Mouse (Mus musculus) embryonic facial prominence, embryonic 12.5 days (tissue): ENCODE results near the gene Mamdc2. TPM values are rescaled to one million over a fixed set of nuclear protein-coding genes. Genes with fewer than 3 reads are reported as not detected.

Experiments used
- ATAC-seq: fragments of 200-750 bp; cut with Nextera tagmentation; 2 replicates; pipeline ENCODE4 v1.8.0; 2017; ENCODE audit not compliant: insufficient number of reproducible peaks, insufficient read depth, low FRiP score, low TSS enrichment
- H3K27ac ChIP-seq: fragments of 300-500 bp; sonication (generic); 2 replicates; pipeline ENCODE4 v1.5.1; 2016; ENCODE audit warnings: mild to moderate bottlenecking
- H3K27me3 ChIP-seq: fragments of 300-500 bp; sonication (generic); 2 replicates; pipeline ENCODE4 v1.6.1; 2016; ENCODE audit warnings: mild to moderate bottlenecking, moderate library complexity
- H3K36me3 ChIP-seq: fragments of 300-500 bp; sonication (generic); 2 replicates; pipeline ENCODE4 v1.6.1; 2016; ENCODE audit warnings: mild to moderate bottlenecking
- H3K4me1 ChIP-seq: fragments of 300-500 bp; sonication (generic); 2 replicates; pipeline ENCODE4 v1.6.1; 2016
- H3K4me2 ChIP-seq: fragments of 300-500 bp; sonication (generic); replicated peaks from 2 replicates; pipeline ENCODE4 v1.6.1; 2016; ENCODE audit warnings: mild to moderate bottlenecking, moderate library complexity
- H3K4me3 ChIP-seq: fragments of 300-500 bp; sonication (generic); 2 replicates; pipeline ENCODE4 v1.5.1; 2016; ENCODE audit warnings: mild to moderate bottlenecking
- H3K9ac ChIP-seq: fragments of 300-500 bp; sonication (generic); 2 replicates; pipeline ENCODE4 v1.6.1; 2016; ENCODE audit warnings: mild to moderate bottlenecking, moderate library complexity
- H3K9me3 ChIP-seq: fragments of 300-500 bp; sonication (generic); 2 replicates; pipeline ENCODE4 v1.6.1; 2016; ENCODE audit warnings: mild to moderate bottlenecking, moderate library complexity
- WGBS: fragments of 180-500 bp; shearing (Covaris S2); methylation state at CpG from one replicate; pipeline ENCODE4 v1.1.7; 2016; 5-methylcytosine and 5-hydroxymethylcytosine counted together
- polyA plus RNA-seq: library from polyadenylated mRNA; unstranded; fragments of >200 nt; fragmentation: Nextera tagmentation; extraction: Ambion mirVana; gene quantifications from 2 replicates; pipeline ENCODE4 v1.2.1, GENCODE M21; 2016

Gene Mamdc2
- polyA plus RNA-seq, 1 experiment from 2014 or later, result 1.2 TPM

DNA sequence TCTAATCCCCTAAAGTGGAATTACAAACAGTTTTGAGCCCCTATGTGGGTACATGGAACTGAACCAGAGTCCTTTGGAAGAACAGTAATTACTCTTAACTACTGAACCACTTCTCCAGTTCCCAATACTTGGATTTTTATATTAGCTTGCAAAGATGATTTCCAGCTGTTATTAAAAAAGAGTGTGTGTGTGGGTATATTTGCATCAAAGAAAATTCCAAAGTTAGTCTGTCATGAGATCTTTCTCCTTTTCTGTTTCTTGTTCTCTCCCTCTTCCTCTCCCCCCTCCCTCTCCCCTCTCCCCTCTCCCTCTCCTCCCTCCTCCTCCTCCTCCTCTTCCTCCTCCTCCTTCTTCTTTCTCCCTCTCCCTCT, 31.3 kb upstream of the Mamdc2 start:
- Histone ChIP-seq H3K9ac (no peak overlapping the region), H3K27me3 (no peaks in the 10 kb centered on the region), H3K4me2 (no peak overlapping the region), H3K27ac (no peak overlapping the region), H3K36me3 (no peaks in the 10 kb centered on the region), H3K4me3 (no peak overlapping the region), H3K4me1 (no peaks in the 10 kb centered on the region), H3K9me3 (no peaks in the 10 kb centered on the region)
- ATAC-seq, result no peak

DNA sequence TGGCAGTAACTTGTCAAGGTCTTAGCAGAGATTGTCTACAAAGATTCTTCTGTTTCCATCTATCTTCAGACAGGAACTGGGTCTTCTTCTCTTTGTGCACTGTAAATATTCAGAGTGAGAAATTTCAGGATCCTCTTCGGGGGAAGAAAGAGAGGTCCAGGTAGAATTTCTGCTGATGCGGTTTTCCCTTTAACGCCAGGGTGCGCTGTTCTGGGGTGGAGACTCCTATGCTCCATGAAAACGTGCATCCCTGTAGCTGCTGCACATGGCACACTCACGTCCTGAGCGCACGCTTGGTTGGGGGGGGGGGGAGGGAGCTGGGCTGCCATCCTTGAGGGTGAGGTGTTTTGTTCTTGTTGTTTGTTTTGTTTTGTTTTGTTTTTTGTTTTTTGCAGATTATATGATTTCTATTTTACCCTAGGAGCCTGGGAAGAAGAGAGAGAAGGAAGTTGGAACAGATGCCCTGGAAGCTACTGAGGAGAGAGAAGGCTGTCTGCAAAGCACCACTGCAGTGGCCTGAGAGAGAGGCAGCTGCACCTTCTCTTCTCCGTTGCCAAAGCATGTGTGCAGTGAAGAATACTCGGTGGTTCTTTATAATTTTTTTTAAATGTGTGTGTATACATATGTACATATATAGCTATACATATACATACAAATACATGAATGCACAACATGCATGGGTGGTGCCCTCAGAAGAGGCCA, 30.8 kb upstream of the Mamdc2 start:
- Histone ChIP-seq H3K4me2 (no peak overlapping the region), H3K4me3 (no peak overlapping the region)
- WGBS, result 10% methylated on average over 10 of the region's 10 CpGs

DNA sequence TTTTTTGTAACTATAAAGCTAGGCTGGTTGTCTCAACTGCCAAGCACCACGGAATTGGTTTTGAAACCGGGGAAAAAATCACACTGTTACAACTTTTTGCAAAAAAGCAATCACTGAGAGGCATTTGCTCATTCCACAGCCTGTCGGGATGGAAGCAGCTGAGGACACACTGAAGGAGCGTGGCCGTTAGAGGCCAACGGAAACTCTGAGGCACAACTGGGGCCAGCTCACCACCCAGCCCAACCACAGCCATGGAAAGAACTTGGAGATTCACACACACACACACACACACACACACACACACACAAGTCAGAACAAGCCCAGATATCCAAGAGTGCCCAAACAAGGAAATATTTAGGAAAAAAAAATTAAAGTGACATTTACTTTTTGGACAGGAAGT, 29.6 kb upstream of the Mamdc2 start:
- no peak overlapping the region for H3K4me2 ChIP-seq
- ATAC-seq, result no peak
- H3K9ac ChIP-seq, result no peak overlapping the region
- H3K4me1 ChIP-seq, result no peaks in the 10 kb centered on the region
- H3K4me3 ChIP-seq, result no peak overlapping the region
- no peaks in the 10 kb centered on the region for H3K27me3 ChIP-seq
- no peaks in the 10 kb centered on the region for H3K9me3 ChIP-seq
- H3K27ac ChIP-seq, result no peak overlapping the region
- WGBS, result 70% methylated on average over 6 of the region's 6 CpGs
- no peaks in the 10 kb centered on the region for H3K36me3 ChIP-seq

More for the DNA sequence above, 30.8 kb upstream of the Mamdc2 start:
- no peaks in the 10 kb centered on the region for H3K4me1 ChIP-seq
- H3K27ac ChIP-seq, result no peak overlapping the region
- no peaks in the 10 kb centered on the region for H3K27me3 ChIP-seq
- ATAC-seq, result no peak
- H3K36me3 ChIP-seq, result no peaks in the 10 kb centered on the region
- H3K9me3 ChIP-seq, result no peaks in the 10 kb centered on the region
- no peak overlapping the region for H3K9ac ChIP-seq

DNA sequence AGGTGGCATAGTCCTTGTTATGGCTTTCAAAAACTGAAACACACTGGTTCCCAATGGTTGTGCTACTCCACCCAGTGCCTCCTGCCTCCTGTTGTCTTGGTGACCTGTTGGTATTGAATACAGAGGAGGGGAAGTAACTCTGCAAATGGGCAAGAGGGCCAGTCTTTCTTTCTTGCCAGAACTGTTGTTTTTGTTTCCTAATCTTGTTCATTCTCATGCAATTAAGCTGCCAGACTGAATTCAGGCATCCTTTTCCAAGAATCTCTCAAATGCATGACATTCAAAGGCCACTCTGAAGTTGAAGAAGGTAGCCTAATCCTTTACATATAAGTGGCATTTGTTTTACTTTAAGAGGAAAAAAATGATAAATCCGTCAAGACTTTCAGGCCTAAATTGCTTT, 19.6 kb upstream of the Mamdc2 start:
- 9% methylated on average over 1 of the region's 1 CpGs for WGBS
- ATAC-seq, result no peak

DNA sequence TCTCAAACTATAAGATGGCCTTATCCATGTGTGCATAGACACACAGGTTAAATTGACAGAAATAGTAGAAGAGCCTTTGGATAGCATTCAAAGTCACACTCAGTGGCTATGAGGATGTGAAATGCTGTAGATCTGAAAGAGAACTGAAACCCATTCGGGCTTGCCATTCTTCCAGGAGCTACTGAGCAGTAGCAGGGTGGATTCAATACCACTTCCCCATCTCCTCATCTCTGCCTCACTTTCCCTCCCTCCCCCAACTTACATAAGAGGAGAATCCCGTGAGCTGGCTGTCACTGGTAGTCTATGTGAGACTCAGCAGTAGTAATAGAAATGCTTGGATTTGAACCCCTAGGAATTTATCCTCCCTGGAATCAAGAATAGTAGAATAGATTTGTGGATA, 18.8 kb upstream of the Mamdc2 start:
- Histone ChIP-seq H3K4me1 (no peaks in the 10 kb centered on the region), H3K4me3 (no peak overlapping the region), H3K36me3 (no peaks in the 10 kb centered on the region), H3K9ac (no peak overlapping the region), H3K27me3 (no peaks in the 10 kb centered on the region), H3K9me3 (no peaks in the 10 kb centered on the region), H3K4me2 (no peak overlapping the region), H3K27ac (no peak overlapping the region)
- 78% methylated on average over 2 of the region's 2 CpGs for WGBS
- ATAC-seq, result no peak

More for the DNA sequence above, 19.6 kb upstream of the Mamdc2 start:
- no peaks in the 10 kb centered on the region for H3K4me1 ChIP-seq
- H3K27me3 ChIP-seq, result no peaks in the 10 kb centered on the region
- H3K36me3 ChIP-seq, result no peaks in the 10 kb centered on the region
- no peak overlapping the region for H3K4me3 ChIP-seq
- H3K9me3 ChIP-seq, result no peaks in the 10 kb centered on the region
- no peak overlapping the region for H3K4me2 ChIP-seq
- H3K27ac ChIP-seq, result no peak overlapping the region
- H3K9ac ChIP-seq, result no peak overlapping the region

DNA sequence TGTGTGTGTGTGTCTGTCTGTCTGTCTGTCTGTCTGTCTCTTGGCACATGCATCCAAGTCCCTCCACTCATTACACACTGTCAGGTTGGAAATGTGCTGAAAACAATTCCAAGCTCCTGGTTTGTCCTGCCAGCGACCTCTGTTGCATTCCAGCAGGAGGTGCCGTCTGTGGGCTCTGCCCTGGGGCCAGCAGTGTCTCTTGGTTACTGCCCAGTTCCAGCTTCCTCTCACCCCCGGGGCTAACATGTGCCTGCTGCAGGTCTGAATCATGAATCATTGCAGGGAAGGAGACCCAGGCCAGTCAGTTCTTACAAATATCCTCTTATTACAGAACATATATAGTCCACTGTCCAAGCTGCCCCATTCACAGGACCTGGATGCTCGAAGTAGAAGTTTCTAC, 9.2 kb upstream of the Mamdc2 start:
- ATAC-seq, result no peak
- 22% methylated on average over 4 of the region's 4 CpGs for WGBS
- H3K9me3 ChIP-seq, result 0 out of 2 replicates have a peak, but pooled peaks cover 3% of the 10 kb centered on the region
- H3K4me3 ChIP-seq, result no peak overlapping the region
- no peaks in the 10 kb centered on the region for H3K27me3 ChIP-seq
- H3K9ac ChIP-seq, result no peak overlapping the region
- H3K27ac ChIP-seq, result no peak overlapping the region
- H3K4me1 ChIP-seq, result no peaks in the 10 kb centered on the region
- no peaks in the 10 kb centered on the region for H3K36me3 ChIP-seq
- H3K4me2 ChIP-seq, result no peak overlapping the region

DNA sequence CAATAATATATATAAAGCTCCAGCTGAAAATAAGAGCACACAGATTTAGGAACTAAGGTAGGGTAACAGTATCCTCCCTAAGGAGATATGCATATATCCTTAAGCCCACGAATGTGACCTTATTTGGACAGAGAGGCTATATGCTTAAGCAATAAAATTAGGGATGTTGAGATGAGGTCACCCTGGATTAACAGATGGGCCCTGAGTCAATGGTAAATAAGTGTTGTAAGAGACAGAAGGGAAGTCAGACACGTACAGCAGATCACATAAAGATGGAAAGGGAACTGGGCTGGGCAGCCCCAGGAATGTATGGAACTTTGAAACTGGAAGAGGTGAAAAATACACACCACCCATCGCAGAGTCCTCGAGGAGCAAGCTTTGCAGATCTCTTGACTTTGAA, 3.1 kb upstream of the Mamdc2 start:
- Histone ChIP-seq H3K4me1 (no peaks in the 10 kb centered on the region), H3K9me3 (0 out of 2 replicates have a peak, but pooled peaks cover 3% of the 10 kb centered on the region), H3K4me3 (no peak overlapping the region), H3K27me3 (no peaks in the 10 kb centered on the region), H3K36me3 (no peaks in the 10 kb centered on the region), H3K4me2 (no peak overlapping the region), H3K9ac (no peak overlapping the region), H3K27ac (no peak overlapping the region)
- 66% methylated on average over 4 of the region's 4 CpGs for WGBS
- no peak for ATAC-seq

DNA sequence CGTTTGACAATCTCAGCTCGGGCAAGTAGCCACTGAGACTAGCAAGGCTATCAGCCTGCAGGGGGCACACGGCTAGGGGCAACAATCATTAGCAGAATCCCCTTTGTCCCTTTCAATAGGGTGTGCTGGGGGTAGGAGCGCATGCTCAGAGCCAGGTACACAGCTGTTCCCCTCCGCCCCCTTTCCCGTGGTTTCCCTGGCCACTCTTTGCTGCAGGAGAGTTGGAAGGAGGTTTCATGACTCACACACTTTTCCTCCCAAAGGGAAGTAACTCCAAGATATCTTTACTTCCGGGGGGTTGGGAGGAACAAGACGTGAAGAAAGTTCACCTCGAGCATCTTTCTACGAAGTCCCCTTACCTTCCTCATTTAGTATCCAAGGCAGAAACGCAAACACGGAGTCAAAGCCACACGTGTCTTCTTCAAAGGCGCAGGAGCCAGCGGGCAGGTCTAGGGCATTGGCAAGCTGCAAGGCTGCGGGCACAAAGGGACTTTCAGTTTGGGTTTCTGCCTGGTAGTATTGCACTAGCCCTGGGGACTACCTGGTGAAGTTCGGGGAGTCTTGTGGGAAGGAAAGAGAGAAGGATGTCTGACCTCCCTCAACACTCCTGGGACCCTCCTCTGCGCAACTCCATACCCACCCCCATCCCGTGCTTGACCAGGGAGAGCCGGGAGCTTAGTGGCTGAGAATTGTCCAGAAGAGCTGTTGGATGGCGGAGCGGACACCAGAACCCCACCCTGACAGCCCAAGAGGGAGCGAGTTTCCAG, 838 bp downstream of the Mamdc2 start:
- Histone ChIP-seq H3K27me3 (no peaks in the 10 kb centered on the region), H3K27ac (no peak overlapping the region), H3K4me2 (peak overlapping the region; percentile 94), H3K4me3 (peak overlapping the region; percentile 43), H3K9me3 (no peaks in the 10 kb centered on the region), H3K9ac (peak overlapping the region; percentile 43; the same call in 1 of the 2 replicates), H3K36me3 (no peaks in the 10 kb centered on the region), H3K4me1 (peaks cover 5% of the 10 kb centered on the region; the same call in 1 of the 2 replicates)
- 1% methylated on average over 23 of the region's 23 CpGs for WGBS
- peak; percentile 44; the same call in 1 of the 2 replicates for ATAC-seq

DNA sequence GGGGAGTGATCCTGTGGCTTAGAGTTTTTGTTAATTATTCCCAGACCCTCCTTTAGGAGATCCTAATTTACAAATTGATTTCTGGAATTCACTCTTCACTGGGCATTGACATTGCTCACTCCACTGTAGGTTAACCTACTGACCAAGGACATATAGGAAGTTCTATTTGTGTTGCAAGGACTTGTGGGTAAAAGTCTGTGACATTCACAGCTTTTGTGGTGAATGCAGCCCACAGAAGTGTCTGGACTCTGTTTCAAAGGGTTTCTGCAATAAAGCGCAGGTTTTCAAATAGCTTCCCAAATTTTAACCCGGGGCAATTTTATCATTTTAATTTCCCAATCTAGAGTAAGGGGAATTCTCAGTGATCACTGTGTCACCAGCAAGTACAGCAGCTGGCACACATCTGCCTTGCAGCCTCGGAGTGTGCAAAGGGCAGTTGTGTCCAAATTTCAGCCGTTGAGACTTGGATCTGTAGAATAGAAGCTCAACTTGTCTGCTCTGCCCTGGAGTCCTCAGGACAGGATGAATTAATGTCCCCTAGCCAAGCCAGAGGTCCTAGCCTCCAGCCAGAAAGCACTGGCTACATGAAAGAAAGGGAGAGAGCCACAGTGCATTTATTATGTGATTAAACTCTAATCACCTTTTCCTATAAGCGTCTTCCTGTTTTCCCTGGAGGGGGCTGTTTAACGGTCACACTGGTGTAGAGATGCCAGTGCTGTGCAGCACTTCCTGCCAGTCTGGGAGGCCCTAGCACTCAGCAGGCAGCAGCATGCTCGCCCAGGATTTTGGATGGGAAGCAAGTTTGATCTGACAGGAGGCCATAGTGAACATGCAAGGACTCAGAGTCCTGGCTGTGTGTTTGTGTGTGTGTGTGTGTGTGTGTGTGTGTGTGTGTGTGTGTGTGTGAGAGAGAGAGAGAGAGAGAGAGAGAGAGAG, 3.1 kb downstream of the Mamdc2 start:
- 34% methylated on average over 7 of the region's 7 CpGs for WGBS
- no peaks in the 10 kb centered on the region for H3K36me3 ChIP-seq
- H3K4me2 ChIP-seq, result no peak overlapping the region
- H3K9ac ChIP-seq, result no peak overlapping the region
- no peak for ATAC-seq
- H3K27me3 ChIP-seq, result no peaks in the 10 kb centered on the region
- peaks cover 5% of the 10 kb centered on the region; the same call in 1 of the 2 replicates for H3K4me1 ChIP-seq
- no peak overlapping the region for H3K27ac ChIP-seq
- no peaks in the 10 kb centered on the region for H3K9me3 ChIP-seq
- H3K4me3 ChIP-seq, result no peak overlapping the region

DNA sequence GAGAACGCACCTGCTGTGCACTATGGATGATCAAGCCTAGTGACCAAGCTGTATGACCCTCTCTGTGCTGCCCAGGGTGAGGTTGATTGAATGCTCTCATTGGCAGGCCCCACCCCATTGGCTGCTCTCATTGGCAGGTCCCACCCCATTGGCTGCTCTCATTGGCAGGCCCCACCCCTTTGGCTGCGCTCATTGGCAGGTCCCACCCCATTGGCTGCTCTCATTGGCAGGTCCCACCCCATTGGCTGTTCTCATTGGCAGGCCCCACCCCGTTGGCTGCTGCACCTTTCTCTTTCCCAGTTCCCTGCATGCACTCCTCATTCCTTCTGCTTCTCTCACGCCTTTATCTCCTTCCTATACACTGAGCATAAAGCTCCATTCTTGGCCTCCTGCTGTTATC, 12.5 kb downstream of the Mamdc2 start:
- 76% methylated on average over 4 of the region's 4 CpGs for WGBS
- Histone ChIP-seq H3K9ac (no peak overlapping the region), H3K4me2 (no peak overlapping the region), H3K9me3 (no peaks in the 10 kb centered on the region), H3K36me3 (no peaks in the 10 kb centered on the region), H3K27me3 (no peaks in the 10 kb centered on the region), H3K27ac (no peak overlapping the region), H3K4me1 (no peaks in the 10 kb centered on the region), H3K4me3 (no peak overlapping the region)
- no peak for ATAC-seq

DNA sequence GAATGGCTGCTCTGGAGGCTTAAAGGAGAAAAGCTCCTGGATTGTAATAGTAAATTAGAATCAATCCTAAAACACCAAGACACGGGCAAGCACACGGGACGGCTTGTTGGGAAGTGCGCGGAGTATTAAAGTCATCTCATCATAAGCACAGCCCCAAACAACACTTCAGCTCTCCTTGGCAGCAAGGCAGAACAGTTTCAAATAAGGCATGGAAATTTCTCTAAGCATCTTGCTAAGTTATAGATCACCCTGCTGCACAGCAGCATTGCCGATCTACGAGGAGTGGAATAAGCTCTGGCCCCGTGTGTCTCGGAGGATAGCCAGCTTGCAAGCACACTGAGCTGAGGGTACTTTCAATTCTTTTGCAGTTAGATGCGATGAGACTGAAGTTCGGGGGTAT, 13.8 kb downstream of the Mamdc2 start:
- WGBS, result 87% methylated on average over 11 of the region's 11 CpGs
- Histone ChIP-seq H3K27ac (no peak overlapping the region), H3K4me1 (no peaks in the 10 kb centered on the region), H3K36me3 (no peaks in the 10 kb centered on the region), H3K4me3 (no peak overlapping the region), H3K9me3 (no peaks in the 10 kb centered on the region), H3K9ac (no peak overlapping the region), H3K27me3 (no peaks in the 10 kb centered on the region), H3K4me2 (no peak overlapping the region)
- no peak for ATAC-seq
